Mouse (Mus musculus): ENCODE measurements around the gene Lss.

The Lss gene

GRCm38 (mm10) chr10:76531375-76531774 is at the start of gene Lss:
Gene Lss, plus strand, starts transcription at chr10:76531588.
- DNase-seq (ENCODE audit: low spot score in 2 of 2) = peak; percentile 96 to 97

GRCm38 (mm10) chr10:76486302-76486701 is 45.1 kb upstream of the Lss start:
- no peak for DNase-seq (ENCODE audit: low spot score in 2 of 2)

- no peak for DNase-seq (ENCODE audit: low spot score in 2 of 2)
These were observed 43.1 kb upstream of the Lss start for GRCm38 (mm10) chr10:76488265-76488664.

GRCm38 (mm10) chr10:76489205-76489604 is 42.2 kb upstream of the Lss start:
- DNase-seq (ENCODE audit: low spot score in 2 of 2) = no peak

- DNase-seq (ENCODE audit: low spot score in 2 of 2) = no peak
These were observed 37.9 kb upstream of the Lss start for GRCm38 (mm10) chr10:76493527-76493926.

GRCm38 (mm10) chr10:76495501-76495900 is 35.9 kb upstream of the Lss start:
- no peak for DNase-seq (ENCODE audit: low spot score in 2 of 2)

GRCm38 (mm10) chr10:76496366-76496765 is 35.0 kb upstream of the Lss start:
- no peak for DNase-seq (ENCODE audit: low spot score in 2 of 2)

- no peak for DNase-seq (ENCODE audit: low spot score in 2 of 2)
These were observed 33.9 kb upstream of the Lss start for GRCm38 (mm10) chr10:76497522-76497921.

GRCm38 (mm10) chr10:76504271-76504943 is 27.0 kb upstream of the Lss start:
- DNase-seq (ENCODE audit: low spot score in 2 of 2) = no peak

GRCm38 (mm10) chr10:76505865-76506264 is 25.5 kb upstream of the Lss start:
- DNase-seq (ENCODE audit: low spot score in 2 of 2) = no peak

GRCm38 (mm10) chr10:76512965-76513583 is 18.3 kb upstream of the Lss start:
- DNase-seq (ENCODE audit: low spot score in 2 of 2) = peak; percentile 55 to 58

GRCm38 (mm10) chr10:76530922-76531321 is 466 bp upstream of the Lss start:
- no peak for DNase-seq (ENCODE audit: low spot score in 2 of 2)

- no peak for DNase-seq (ENCODE audit: low spot score in 2 of 2)
These were observed 440 bp downstream of the Lss start for GRCm38 (mm10) chr10:76531828-76532227.

- DNase-seq (ENCODE audit: low spot score in 2 of 2) = no peak
These were observed 4.1 kb downstream of the Lss start for GRCm38 (mm10) chr10:76535526-76535925.

- DNase-seq (ENCODE audit: low spot score in 2 of 2) = no peak
These were observed 6.2 kb downstream of the Lss start for GRCm38 (mm10) chr10:76537619-76538018.

- DNase-seq (ENCODE audit: low spot score in 2 of 2) = no peak
These were observed 10.1 kb downstream of the Lss start for GRCm38 (mm10) chr10:76541336-76542085.

- no peak for DNase-seq (ENCODE audit: low spot score in 2 of 2)
These were observed 11.4 kb downstream of the Lss start for GRCm38 (mm10) chr10:76542636-76543375.

GRCm38 (mm10) chr10:76546566-76546965 is 15.2 kb downstream of the Lss start:
- no peak for DNase-seq (ENCODE audit: low spot score in 2 of 2)

GRCm38 (mm10) chr10:76548218-76548617 is 16.8 kb downstream of the Lss start:
- no peak for DNase-seq (ENCODE audit: low spot score in 2 of 2)

GRCm38 (mm10) chr10:76550458-76550857 is 19.1 kb downstream of the Lss start:
- no peak for DNase-seq (ENCODE audit: low spot score in 2 of 2)

GRCm38 (mm10) chr10:76551556-76551955 is 20.2 kb downstream of the Lss start:
- no peak for DNase-seq (ENCODE audit: low spot score in 2 of 2)

GRCm38 (mm10) chr10:76554061-76554460 is 22.7 kb downstream of the Lss start:
- DNase-seq (ENCODE audit: low spot score in 2 of 2) = no peak
